Mouse (Mus musculus): Measurements from ENCODE around the gene Egfr. TPM values are rescaled to one million over a fixed set of nuclear protein-coding genes. Genes with fewer than 3 reads are reported as not detected.

Gene Egfr
- polyA plus RNA-seq, 1 experiment from 2014 or later = 16.1 TPM

DNA sequence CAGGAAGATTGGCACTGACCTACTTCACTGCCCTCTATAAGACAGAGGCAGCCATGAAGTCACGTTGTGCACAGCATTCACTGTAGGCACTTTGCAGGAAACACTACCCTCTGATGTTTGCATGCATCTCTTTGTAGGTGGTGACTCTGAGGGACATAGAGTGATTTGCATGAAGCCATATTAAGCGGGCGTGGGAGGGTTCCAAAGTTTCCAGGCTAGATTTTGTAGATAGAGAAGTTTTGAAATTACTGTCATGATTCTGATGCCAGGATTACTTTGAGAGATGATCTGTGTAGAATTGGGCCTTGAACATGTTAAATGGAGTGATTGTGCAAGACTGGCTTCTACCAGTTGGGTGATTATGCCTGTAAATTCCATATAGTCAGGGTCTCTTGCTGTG, 86.8 kb downstream of the Egfr start:
- 74% methylated on average over 3 of the region's 3 CpGs for WGBS
- Histone ChIP-seq H3K4me2 (replicated peaks) (no peak overlapping the region), H3K4me1 (peaks cover 17% of the 10 kb centered on the region), H3K4me3 (replicated peaks) (no peak overlapping the region), H3K27me3 (no peaks in the 10 kb centered on the region), H3K9me3 (replicated peaks) (no peaks in the 10 kb centered on the region), H3K9ac (no peak overlapping the region), H3K27ac (replicated peaks) (no peak overlapping the region), H3K36me3 (no peaks in the 10 kb centered on the region)
- no peak for ATAC-seq (ENCODE audit: insufficient number of reproducible peaks, low FRiP score, low TSS enrichment, low read depth)

DNA sequence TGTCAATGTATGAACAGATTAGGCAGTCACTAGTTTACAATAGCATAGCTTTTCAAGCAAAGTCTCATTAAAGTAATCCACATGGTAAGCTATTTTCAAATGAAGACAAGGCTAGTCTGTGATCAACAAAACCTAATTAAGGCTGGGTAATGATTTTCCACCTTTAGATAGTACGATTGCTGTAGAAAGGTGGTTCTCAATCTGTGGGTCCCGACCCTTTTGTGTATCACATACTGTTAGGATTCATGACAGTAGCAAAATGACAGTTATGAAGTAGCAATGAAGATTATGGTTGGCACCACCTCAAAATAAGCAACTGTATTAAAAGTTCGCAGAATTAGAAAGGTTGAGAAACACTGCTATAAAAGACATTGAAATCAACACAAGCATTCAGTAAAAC, 90.9 kb downstream of the Egfr start:
- WGBS = 91% methylated on average over 3 of the region's 3 CpGs
- no peaks in the 10 kb centered on the region for H3K27me3 ChIP-seq
- no peak overlapping the region for H3K9ac ChIP-seq
- no peaks in the 10 kb centered on the region for H3K9me3 ChIP-seq (replicated peaks)
- H3K27ac ChIP-seq (replicated peaks) = no peak overlapping the region
- ATAC-seq (ENCODE audit: insufficient number of reproducible peaks, low FRiP score, low TSS enrichment, low read depth) = no peak
- peaks cover 25% of the 10 kb centered on the region for H3K4me1 ChIP-seq
- no peak overlapping the region for H3K4me3 ChIP-seq (replicated peaks)
- no peak overlapping the region for H3K4me2 ChIP-seq (replicated peaks)
- H3K36me3 ChIP-seq = no peaks in the 10 kb centered on the region

DNA sequence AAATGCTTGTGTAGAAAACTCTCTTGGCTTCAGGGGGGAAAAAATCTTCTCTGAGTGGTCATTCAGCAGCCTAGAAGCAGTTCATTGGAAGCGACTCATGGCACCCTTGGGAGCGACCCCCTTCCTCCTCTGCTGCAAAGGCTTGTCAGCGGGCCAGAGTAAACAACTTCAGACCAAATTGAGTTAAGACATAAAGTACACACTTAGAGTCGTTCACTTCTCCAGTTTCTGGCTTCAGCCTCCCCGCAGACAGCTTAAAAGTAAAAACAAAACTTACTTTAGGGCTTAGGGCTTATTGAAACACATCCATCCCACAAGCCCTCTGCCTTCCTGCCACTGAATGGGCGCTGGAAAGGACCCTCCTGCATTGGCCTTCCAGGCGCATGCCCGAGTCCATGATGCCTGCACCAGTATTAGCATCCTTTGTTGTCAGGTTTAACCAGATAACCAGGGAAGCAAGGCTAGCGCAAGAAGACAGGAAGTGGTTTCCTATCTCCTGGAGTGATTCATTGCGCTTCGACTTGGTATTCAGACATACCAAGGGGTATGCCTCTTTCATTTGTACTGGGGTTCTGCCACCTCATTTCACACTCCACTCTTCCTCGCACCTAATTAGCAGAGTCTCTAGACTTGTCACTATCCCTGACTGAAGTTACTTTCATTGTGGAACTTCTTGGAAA, 92.0 kb downstream of the Egfr start:
- Histone ChIP-seq H3K4me1 (peaks cover 25% of the 10 kb centered on the region), H3K4me2 (replicated peaks) (no peak overlapping the region), H3K27me3 (no peaks in the 10 kb centered on the region)

DNA sequence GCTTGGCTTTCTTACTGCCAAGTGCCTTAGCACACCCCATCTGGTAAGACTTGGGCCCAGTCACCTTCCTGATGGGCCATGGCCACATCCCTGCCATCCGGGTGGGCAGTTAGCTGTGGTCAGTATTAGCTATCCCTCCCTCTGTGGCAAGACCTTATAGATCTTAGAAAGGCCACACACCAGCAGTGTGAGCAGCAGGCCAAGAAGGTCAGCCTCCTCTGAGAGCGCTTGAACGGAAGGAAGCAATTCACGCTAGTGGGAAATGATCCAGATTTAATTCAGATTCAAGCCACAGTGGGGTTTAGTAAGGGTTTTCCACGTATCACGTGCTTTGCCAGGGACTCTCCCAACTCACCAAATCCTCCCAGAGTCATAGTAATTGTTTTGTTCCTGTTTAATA, 96.9 kb downstream of the Egfr start:
- Histone ChIP-seq H3K9ac (no peak overlapping the region), H3K27ac (replicated peaks) (peak overlapping the region; percentile 71), H3K9me3 (replicated peaks) (no peaks in the 10 kb centered on the region), H3K4me3 (replicated peaks) (no peak overlapping the region), H3K4me2 (replicated peaks) (no peak overlapping the region), H3K4me1 (peaks cover 7% of the 10 kb centered on the region), H3K36me3 (no peaks in the 10 kb centered on the region; the same call in 1 of the 2 replicates), H3K27me3 (no peaks in the 10 kb centered on the region)
- WGBS = 46% methylated on average over 6 of the region's 6 CpGs
- 0 out of 2 replicates have a peak, but pooled peaks have one; percentile 54 for ATAC-seq (ENCODE audit: insufficient number of reproducible peaks, low FRiP score, low TSS enrichment, low read depth)

More for the DNA sequence above, 92.0 kb downstream of the Egfr start:
- no peaks in the 10 kb centered on the region for H3K9me3 ChIP-seq (replicated peaks)
- H3K27ac ChIP-seq (replicated peaks) = 0 out of 2 replicates have a peak overlapping the region, but pooled peaks have one; percentile 49
- ATAC-seq (ENCODE audit: insufficient number of reproducible peaks, low FRiP score, low TSS enrichment, low read depth) = peak; percentile 80
- H3K36me3 ChIP-seq = no peaks in the 10 kb centered on the region
- no peak overlapping the region for H3K9ac ChIP-seq
- H3K4me3 ChIP-seq (replicated peaks) = no peak overlapping the region
- WGBS = 44% methylated on average over 12 of the region's 12 CpGs

DNA sequence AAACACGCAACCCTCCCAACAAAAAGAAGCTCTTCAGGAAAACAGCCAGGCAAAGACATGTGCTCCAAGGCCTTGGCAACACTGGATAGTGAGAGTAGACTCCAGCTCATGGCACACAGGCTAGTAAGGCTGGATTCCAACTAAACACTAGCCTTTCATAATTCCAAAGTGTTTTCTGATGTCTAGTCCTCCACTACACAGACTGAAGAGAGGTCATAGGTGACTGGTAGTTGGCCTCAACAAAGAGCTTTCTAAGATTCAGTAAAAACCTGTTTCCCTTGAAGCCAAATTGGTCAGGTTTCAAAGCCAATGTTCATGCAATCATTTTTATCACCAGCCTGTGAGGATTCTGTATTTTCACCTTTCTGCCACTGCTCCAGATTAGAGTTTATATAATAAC, 99.4 kb downstream of the Egfr start:
- no peak overlapping the region for H3K27ac ChIP-seq (replicated peaks)
- no peak overlapping the region for H3K9ac ChIP-seq
- H3K27me3 ChIP-seq = no peaks in the 10 kb centered on the region
- ATAC-seq (ENCODE audit: insufficient number of reproducible peaks, low FRiP score, low TSS enrichment, low read depth) = no peak
- 89% methylated on average over 1 of the region's 1 CpGs for WGBS
- no peak overlapping the region for H3K4me2 ChIP-seq (replicated peaks)
- H3K36me3 ChIP-seq = no peaks in the 10 kb centered on the region; the same call in 1 of the 2 replicates
- H3K4me1 ChIP-seq = no peaks in the 10 kb centered on the region
- no peak overlapping the region for H3K4me3 ChIP-seq (replicated peaks)
- H3K9me3 ChIP-seq (replicated peaks) = no peaks in the 10 kb centered on the region

DNA sequence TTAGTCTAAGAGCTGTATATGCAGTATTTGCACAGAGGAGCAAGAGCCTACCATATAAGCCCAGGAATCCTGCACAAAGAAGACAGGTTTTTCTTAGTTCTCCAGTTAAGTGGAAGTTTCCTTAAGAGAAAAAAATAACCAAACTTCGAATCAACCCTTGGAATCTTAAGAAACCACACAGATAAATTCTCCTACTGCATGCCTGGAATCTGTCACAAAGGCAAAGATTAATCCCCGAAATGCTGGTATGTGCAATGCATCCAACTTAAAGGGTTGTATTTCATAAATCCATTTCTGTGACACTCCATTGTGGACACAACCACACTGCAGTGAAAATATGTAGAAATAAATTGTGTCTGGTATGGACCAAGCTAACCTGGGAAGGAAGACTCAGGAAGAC, 102.1 kb downstream of the Egfr start:
- Histone ChIP-seq H3K9ac (no peak overlapping the region), H3K36me3 (no peaks in the 10 kb centered on the region; the same call in 1 of the 2 replicates), H3K4me3 (replicated peaks) (no peak overlapping the region), H3K4me2 (replicated peaks) (no peak overlapping the region), H3K9me3 (replicated peaks) (no peaks in the 10 kb centered on the region), H3K27me3 (no peaks in the 10 kb centered on the region), H3K27ac (replicated peaks) (no peak overlapping the region), H3K4me1 (no peaks in the 10 kb centered on the region)
- ATAC-seq (ENCODE audit: insufficient number of reproducible peaks, low FRiP score, low TSS enrichment, low read depth) = no peak
- WGBS = 46% methylated on average over 2 of the region's 2 CpGs

DNA sequence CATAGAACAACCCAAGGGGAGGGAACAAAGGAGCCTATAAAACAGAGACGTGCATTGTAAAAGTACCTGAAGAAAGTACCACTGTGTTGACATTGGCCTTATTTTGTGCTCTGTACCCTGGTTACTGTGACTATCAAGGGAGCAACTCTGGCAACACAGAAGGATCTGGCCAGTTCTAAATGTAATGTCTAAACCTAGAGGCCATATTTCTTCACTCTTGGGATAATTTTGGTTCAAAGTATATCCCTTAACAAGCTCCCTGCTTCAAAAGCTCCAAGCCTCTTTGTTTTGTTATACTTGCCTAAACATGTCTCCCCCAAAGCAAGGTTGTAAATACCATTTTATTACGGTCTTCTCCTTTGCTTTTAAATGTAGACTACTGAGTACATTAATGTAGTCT, 105.3 kb downstream of the Egfr start:
- no peaks in the 10 kb centered on the region for H3K4me1 ChIP-seq
- H3K4me2 ChIP-seq (replicated peaks) = no peak overlapping the region
- H3K9ac ChIP-seq = no peak overlapping the region
- no peaks in the 10 kb centered on the region for H3K36me3 ChIP-seq
- H3K27me3 ChIP-seq = no peaks in the 10 kb centered on the region
- H3K9me3 ChIP-seq (replicated peaks) = no peaks in the 10 kb centered on the region
- no peak overlapping the region; the same call in 1 of the 2 replicates for H3K27ac ChIP-seq (replicated peaks)
- 71% methylated on average over 2 of the region's 2 CpGs for WGBS
- no peak for ATAC-seq (ENCODE audit: insufficient number of reproducible peaks, low FRiP score, low TSS enrichment, low read depth)
- H3K4me3 ChIP-seq (replicated peaks) = no peak overlapping the region

DNA sequence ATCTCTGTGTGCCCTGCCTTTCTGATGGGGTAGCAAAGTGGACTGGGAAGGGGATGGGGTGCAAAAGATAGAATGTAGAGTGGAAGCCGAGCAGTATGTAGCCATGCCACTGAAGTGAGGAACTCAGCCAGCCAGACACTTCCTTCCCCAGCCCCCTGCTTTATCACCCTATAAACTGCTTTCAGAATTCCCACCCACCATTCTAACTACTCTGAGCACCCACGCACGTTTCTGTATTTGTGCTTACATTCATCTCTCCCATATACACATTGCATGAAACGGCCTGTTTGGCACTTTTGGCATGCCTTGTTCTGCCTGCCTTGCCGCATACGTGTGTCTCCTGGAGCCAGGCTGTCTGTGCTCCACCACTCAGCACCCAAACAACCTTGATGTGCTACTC, 109.0 kb downstream of the Egfr start:
- 71% methylated on average over 6 of the region's 6 CpGs for WGBS
- no peak overlapping the region for H3K9ac ChIP-seq
- no peak for ATAC-seq (ENCODE audit: insufficient number of reproducible peaks, low FRiP score, low TSS enrichment, low read depth)
- no peaks in the 10 kb centered on the region for H3K36me3 ChIP-seq
- H3K9me3 ChIP-seq (replicated peaks) = no peaks in the 10 kb centered on the region
- H3K4me1 ChIP-seq = peaks cover 7% of the 10 kb centered on the region; the same call in 1 of the 2 replicates
- no peak overlapping the region for H3K4me3 ChIP-seq (replicated peaks)
- no peaks in the 10 kb centered on the region for H3K27me3 ChIP-seq
- H3K4me2 ChIP-seq (replicated peaks) = no peak overlapping the region
- H3K27ac ChIP-seq (replicated peaks) = no peak overlapping the region

DNA sequence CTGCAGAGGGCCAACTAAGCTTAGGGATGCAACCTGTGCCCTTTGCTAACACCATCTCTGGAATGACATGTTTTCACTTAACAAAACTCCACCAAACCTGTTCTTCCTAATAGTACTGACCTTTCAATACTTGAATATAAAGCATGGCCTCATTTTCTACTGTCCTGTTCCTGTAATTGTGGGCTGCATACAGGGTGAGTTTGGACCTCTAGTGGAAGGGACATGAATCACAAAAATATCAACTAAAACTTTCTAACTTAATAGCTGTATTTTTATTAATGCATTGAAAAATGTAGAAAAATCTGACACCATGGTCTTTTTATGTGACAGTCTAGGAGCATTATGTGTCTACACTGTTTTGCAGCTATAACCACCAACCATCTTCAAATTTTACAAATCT, 111.5 kb downstream of the Egfr start:
- H3K4me1 ChIP-seq = peaks cover 7% of the 10 kb centered on the region; the same call in 1 of the 2 replicates
- H3K27me3 ChIP-seq = no peaks in the 10 kb centered on the region
- no peak overlapping the region for H3K4me2 ChIP-seq (replicated peaks)
- no peaks in the 10 kb centered on the region for H3K9me3 ChIP-seq (replicated peaks)
- H3K27ac ChIP-seq (replicated peaks) = no peak overlapping the region
- no peak overlapping the region for H3K4me3 ChIP-seq (replicated peaks)
- no peak for ATAC-seq (ENCODE audit: insufficient number of reproducible peaks, low FRiP score, low TSS enrichment, low read depth)
- H3K9ac ChIP-seq = no peak overlapping the region
- no peaks in the 10 kb centered on the region for H3K36me3 ChIP-seq

DNA sequence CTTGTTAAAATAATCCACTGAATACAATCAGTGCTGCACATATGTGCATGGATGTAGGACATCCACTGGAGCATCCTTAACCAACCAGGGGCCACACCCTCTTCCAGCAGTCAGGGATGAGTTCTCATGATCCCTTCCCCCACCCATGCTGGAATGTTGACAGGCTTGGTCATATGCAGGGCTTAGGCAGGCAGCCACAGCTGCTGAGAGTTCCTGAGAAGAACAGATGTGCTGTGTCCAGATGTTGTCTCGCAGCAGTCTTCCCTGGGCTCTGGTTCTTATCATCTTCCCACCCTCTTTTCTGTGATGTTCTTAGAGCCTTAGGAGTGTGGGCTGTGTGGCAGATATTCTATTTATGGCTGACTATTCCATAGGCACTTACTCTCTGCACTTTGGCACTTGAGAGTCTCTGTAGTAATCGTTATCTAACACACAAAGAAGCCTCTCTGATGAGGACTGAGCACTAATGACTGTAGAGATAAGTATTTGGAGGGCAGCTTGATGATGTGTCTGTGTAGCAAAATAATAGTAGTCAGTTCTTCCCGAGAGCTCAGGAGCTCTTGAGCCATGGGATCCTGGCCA, 113.1 kb downstream of the Egfr start:
- Histone ChIP-seq H3K27me3 (no peaks in the 10 kb centered on the region), H3K9me3 (replicated peaks) (no peaks in the 10 kb centered on the region), H3K36me3 (no peaks in the 10 kb centered on the region), H3K4me1 (peaks cover 7% of the 10 kb centered on the region; the same call in 1 of the 2 replicates), H3K9ac (no peak overlapping the region), H3K4me3 (replicated peaks) (no peak overlapping the region), H3K4me2 (replicated peaks) (no peak overlapping the region), H3K27ac (replicated peaks) (no peak overlapping the region)
- ATAC-seq (ENCODE audit: insufficient number of reproducible peaks, low FRiP score, low TSS enrichment, low read depth) = no peak
- 60% methylated on average over 3 of the region's 3 CpGs for WGBS

DNA sequence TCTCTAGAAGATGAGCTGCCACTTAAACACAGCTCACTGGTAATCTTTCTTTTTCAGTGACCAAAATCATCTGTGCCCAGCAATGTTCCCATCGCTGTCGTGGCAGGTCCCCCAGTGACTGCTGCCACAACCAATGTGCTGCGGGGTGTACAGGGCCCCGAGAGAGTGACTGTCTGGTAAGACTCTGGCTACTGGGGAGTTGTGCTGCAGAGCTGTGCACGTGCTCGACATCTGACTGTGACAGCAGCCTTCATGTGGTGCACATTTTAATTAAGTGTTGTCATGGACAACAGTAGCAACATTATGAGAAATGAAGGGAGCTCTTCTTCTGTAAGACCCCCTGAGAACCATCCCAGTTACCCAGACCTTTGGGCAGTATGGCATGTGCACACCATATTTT, 116.0 kb downstream of the Egfr start:
- Histone ChIP-seq H3K4me3 (replicated peaks) (no peak overlapping the region), H3K9ac (no peak overlapping the region), H3K4me2 (replicated peaks) (no peak overlapping the region), H3K27me3 (no peaks in the 10 kb centered on the region), H3K36me3 (0 out of 2 replicates have a peak, but pooled peaks cover 4% of the 10 kb centered on the region), H3K9me3 (replicated peaks) (no peaks in the 10 kb centered on the region), H3K4me1 (peaks cover 7% of the 10 kb centered on the region; the same call in 1 of the 2 replicates), H3K27ac (replicated peaks) (no peak overlapping the region)
- no peak for ATAC-seq (ENCODE audit: insufficient number of reproducible peaks, low FRiP score, low TSS enrichment, low read depth)
- WGBS = 55% methylated on average over 6 of the region's 6 CpGs

DNA sequence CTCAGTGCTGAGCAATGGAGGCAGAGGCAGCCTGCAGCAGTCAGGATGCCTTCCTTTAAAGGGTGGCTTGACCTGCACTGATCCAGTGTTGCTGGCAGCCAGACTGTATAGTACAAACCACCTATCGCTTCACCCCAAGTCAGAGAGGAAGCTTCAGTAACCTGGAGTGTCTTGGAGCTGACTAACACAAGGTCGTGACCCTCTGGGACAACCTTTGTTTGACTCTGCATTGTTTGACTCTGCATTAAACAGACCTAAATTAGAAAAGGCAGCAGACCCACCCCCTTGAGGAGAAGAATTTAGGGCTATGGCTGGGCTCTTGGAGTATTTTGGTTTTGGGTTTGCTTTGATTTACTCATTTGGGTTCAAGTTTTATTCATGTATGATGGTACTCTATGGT, 117.5 kb downstream of the Egfr start:
- ATAC-seq (ENCODE audit: insufficient number of reproducible peaks, low FRiP score, low TSS enrichment, low read depth) = no peak
- no peak overlapping the region for H3K27ac ChIP-seq (replicated peaks)
- H3K9me3 ChIP-seq (replicated peaks) = no peaks in the 10 kb centered on the region
- H3K36me3 ChIP-seq = 0 out of 2 replicates have a peak, but pooled peaks cover 5% of the 10 kb centered on the region
- no peak overlapping the region for H3K4me3 ChIP-seq (replicated peaks)
- no peak overlapping the region for H3K4me2 ChIP-seq (replicated peaks)
- WGBS = 75% methylated on average over 2 of the region's 2 CpGs
- no peaks in the 10 kb centered on the region for H3K27me3 ChIP-seq
- peaks cover 7% of the 10 kb centered on the region; the same call in 1 of the 2 replicates for H3K4me1 ChIP-seq
- H3K9ac ChIP-seq = no peak overlapping the region

Measured in embryonic facial prominence, embryonic 15.5 days (tissue).